Mouse (Mus musculus) myocyte (in vitro differentiated cells): ENCODE data around the gene 4930524B15Rik.

Experiments
- CEBPB ChIP-seq: IDR thresholded peaks from 2 replicates; pipeline ENCODE4 v1.6.1; 2011; ENCODE audit warnings: mild to moderate bottlenecking, moderate library complexity; ENCODE audit not compliant: poor library complexity, insufficient read depth, severe bottlenecking
- E2F4 ChIP-seq: IDR thresholded peaks from one replicate; pipeline ENCODE4 v1.6.1; 2011; ENCODE audit warnings: mild to moderate bottlenecking, control low read depth, moderate library complexity; ENCODE audit not compliant: insufficient read depth
- MAX ChIP-seq: IDR thresholded peaks from one replicate; pipeline ENCODE4 v1.6.1; 2011; ENCODE audit warnings: low read depth, mild to moderate bottlenecking, control low read depth
- MYOD1 ChIP-seq, 3 experiments: IDR thresholded peaks; one replicate each; pipeline ENCODE4 v1.6.1; 2011; ENCODE audit warnings: control low read depth in 2 of 3, low read depth in 2 of 3, mild to moderate bottlenecking in 2 of 3, moderate library complexity in 1 of 3; ENCODE audit not compliant: insufficient read length in 2 of 3, control insufficient read depth in 1 of 3
- POLR2A ChIP-seq: IDR thresholded peaks from one replicate; pipeline ENCODE4 v1.6.1; 2011; ENCODE audit warnings: low read depth, mild to moderate bottlenecking, control low read depth, moderate library complexity; ENCODE audit not compliant: insufficient read length
- TCF12 ChIP-seq: IDR thresholded peaks from one replicate; pipeline ENCODE4 v1.6.1; 2011; ENCODE audit warnings: mild to moderate bottlenecking, control low read depth; ENCODE audit not compliant: poor library complexity, insufficient read depth, severe bottlenecking
- TCF3 ChIP-seq: IDR thresholded peaks from one replicate; pipeline ENCODE4 v1.6.1; 2011; ENCODE audit warnings: low read depth, control low read depth; ENCODE audit not compliant: insufficient read length
- USF1 ChIP-seq: IDR thresholded peaks from one replicate; pipeline ENCODE4 v1.6.1; 2011; ENCODE audit warnings: low read depth, mild to moderate bottlenecking, control low read depth, moderate library complexity

GRCm38 (mm10) chr11:32008852-32009251 is 43.5 kb downstream of the 4930524B15Rik start:
- no peak for TF ChIP-seq TCF12
- no peak for TF ChIP-seq MAX
- no peak for TF ChIP-seq MYOD1 (IDR thresholded peaks at IDR 0.05; ENCODE audit: control insufficient read depth in 1 of 3, insufficient read length in 2 of 3, low read depth in 2 of 3)
- no peak for TF ChIP-seq TCF3
- no peak for TF ChIP-seq POLR2A
- TF ChIP-seq CEBPB: no peak
- no peak for TF ChIP-seq E2F4
- no peak for TF ChIP-seq USF1
